16 mouse cellular contexts compared by ENCODE assay signal in the genomic region with DNA sequence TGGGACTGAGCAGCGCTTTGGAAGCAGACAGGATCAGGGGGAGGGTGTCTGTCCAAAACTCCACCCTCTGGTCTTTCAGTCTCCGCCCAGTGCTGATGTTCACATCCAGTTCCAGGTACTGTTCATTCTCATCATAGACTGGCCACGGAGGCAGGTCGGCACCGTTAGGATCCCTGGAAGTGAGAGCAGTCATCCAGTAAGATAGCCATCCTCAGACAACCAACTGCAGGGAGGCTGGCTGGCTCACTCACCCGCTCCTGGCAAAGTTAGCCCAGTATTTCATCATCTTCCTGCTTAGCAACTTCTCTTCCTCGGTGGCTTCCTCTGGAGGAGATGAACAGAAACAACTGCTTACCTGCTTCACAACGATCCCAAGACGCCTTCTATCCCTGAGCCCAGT. TPM values are rescaled to one million over a fixed set of nuclear protein-coding genes. Genes with fewer than 3 reads are reported as not detected.
DNase-seq lines count a peak whose midpoint lies in the region; ATAC-seq and TF ChIP-seq lines count a peak whose summit lies in the region.
"Had no signal": no experiment of that assay in that cellular context is flagged by ENCODE, and none has a peak within 500 bp of the region (broad histone marks: within the 10 kb centered on the region; RNA-seq: fewer than 3 reads in every experiment).

No protein-coding gene starts in this region.

- no peak for ATAC-seq in inflammation-experienced regulatory T-cells, adult 6 months

- H3K4me1 ChIP-seq in heart, adult 2 months (ENCODE audit: control insufficient read depth, insufficient read depth, low read length) = no peaks in the 10 kb centered on the region
- peaks cover 13% of the 10 kb centered on the region for H3K4me1 ChIP-seq in midbrain, embryonic 10.5 days
- H3K4me1 ChIP-seq: embryonic facial prominence, embryonic 12.5 days; hindbrain, embryonic 12.5 days; limb, embryonic 13.5 days; lung, embryonic 15.5 days had no signal

- H3K4me3 ChIP-seq in heart, adult 2 months = no peak overlapping the region
- peak overlapping the region; percentile 14; the same call in 1 of the 2 replicates for H3K4me3 ChIP-seq in midbrain, embryonic 10.5 days
- H3K4me3 ChIP-seq: embryonic facial prominence, embryonic 12.5 days; hindbrain, embryonic 12.5 days; limb, embryonic 13.5 days; lung, embryonic 15.5 days had no signal

- no peaks in the 10 kb centered on the region for H3K27me3 ChIP-seq in heart, adult 2 months (ENCODE audit: control insufficient read depth, insufficient read depth, low read length)
- 0 out of 2 replicates have a peak, but pooled peaks cover 2% of the 10 kb centered on the region for H3K27me3 ChIP-seq in midbrain, embryonic 10.5 days (ENCODE audit: low read depth, poor library complexity, severe bottlenecking)
- H3K27me3 ChIP-seq: embryonic facial prominence, embryonic 12.5 days; hindbrain, embryonic 12.5 days; limb, embryonic 13.5 days; lung, embryonic 15.5 days had no signal

- intact Hi-C loops in heart, adult 2 months (cut with DNase I) = no loop called here

- no peaks in the 10 kb centered on the region for H3K79me2 ChIP-seq in heart, adult 2 months (replicated peaks; ENCODE audit: control insufficient read depth, insufficient read depth, low read length)

- DNase-seq in adrenal gland, adult 2 months = peak; percentile 6
- no peak for DNase-seq in adrenal gland, adult 8-10 months
- peak; percentile 5 to 19 for DNase-seq in heart, adult 2 months
- no peak for DNase-seq in heart, adult 9 months (ENCODE audit: low spot score in 2 of 2)
- peak; percentile 18 for DNase-seq in 3134 (ENCODE audit: extremely low read depth, insufficient read length, low spot score)
- DNase-seq in midbrain, embryonic 10.5 days (ENCODE audit: low spot score) = peak; percentile 16
- DNase-seq in kidney, postnatal 14 days = no peak
- DNase-seq: cerebellum, adult 9-11 months had no signal

- no peak for TF ChIP-seq EP300 in heart, adult 2 months (IDR thresholded peaks at IDR 0.05; ENCODE audit: insufficient read depth, low read depth, low read length)

- no peaks in the 10 kb centered on the region for H3K36me3 ChIP-seq in heart, adult 2 months (ENCODE audit: control insufficient read depth, insufficient read depth, low read length)
- H3K36me3 ChIP-seq in midbrain, embryonic 10.5 days = no peaks in the 10 kb centered on the region
- H3K36me3 ChIP-seq: embryonic facial prominence, embryonic 12.5 days; hindbrain, embryonic 12.5 days; limb, embryonic 13.5 days; lung, embryonic 15.5 days had no signal

- H3K9ac ChIP-seq in heart, adult 2 months (ENCODE audit: low read depth, low read length) = no peak overlapping the region
- H3K9ac ChIP-seq: embryonic facial prominence, embryonic 12.5 days; hindbrain, embryonic 12.5 days; limb, embryonic 13.5 days; lung, embryonic 15.5 days had no signal

- TF ChIP-seq CTCF in heart, adult 2 months (IDR thresholded peaks at IDR 0.05) = no peak

- no peaks in the 10 kb centered on the region for H3K9me3 ChIP-seq in midbrain, embryonic 10.5 days (replicated peaks)
- H3K9me3 ChIP-seq: embryonic facial prominence, embryonic 12.5 days; hindbrain, embryonic 12.5 days; limb, embryonic 13.5 days; lung, embryonic 15.5 days had no signal

- TF ChIP-seq POLR2A in heart, adult 2 months (IDR thresholded peaks at IDR 0.05; ENCODE audit: insufficient read depth, low read depth, low read length) = no peak

- WGBS in heart, adult 2 months = 39% methylated on average over 9 of the region's 9 CpGs
- 27% methylated on average over 9 of the region's 9 CpGs for WGBS in midbrain, embryonic 10.5 days

- no peak overlapping the region for H3K27ac ChIP-seq in heart, adult 2 months
- no peak overlapping the region for H3K27ac ChIP-seq in midbrain, embryonic 10.5 days (replicated peaks)
- H3K27ac ChIP-seq: embryonic facial prominence, embryonic 12.5 days; hindbrain, embryonic 12.5 days; limb, embryonic 13.5 days; lung, embryonic 15.5 days; stomach, postnatal 0 days had no signal

RNA-seq across cellular contexts. Expression of a gene that starts 36.2 kb away (rescaled TPM):
- total RNA-seq in adrenal gland, adult 2 months (2021) = not detected
- polyA plus RNA-seq in adrenal gland, adult 2 months (2012; rRNA removed) = not detected in 2 replicates
- total RNA-seq in adrenal gland, adult 8-10 months (2022) = not detected
- total RNA-seq in heart, adult 2 months (2021) = not detected
- not detected in 2 replicates for polyA plus RNA-seq in heart, adult 2 months (2012; rRNA removed)
- polyA plus RNA-seq in midbrain, embryonic 10.5 days (2016; fragmentation: Nextera tagmentation; extraction: Ambion mirVana) = not detected in 2 replicates
- under 1 TPM in 1 of 3 experiments, not detected in 2; 0.35 TPM for polyA plus RNA-seq in inflammation-experienced regulatory T-cells, adult 6 months (2017; shearing (Covaris generic))
- total RNA-seq: granulocyte monocyte progenitor cell, adult 5-6 weeks had no signal
- polyA plus RNA-seq: limb, embryonic 13.5 days; lung, embryonic 15.5 days; urinary bladder, adult 2 months had no signal

Comparison
In these comparisons a context has a peak if more than half of its experiments do, and no peak if none do; other contexts are left out.
1. DNase-seq: peak in adrenal gland, adult 2 months (single experiment), heart, adult 2 months (2 of 2), 3134 (single experiment) and midbrain, embryonic 10.5 days (single experiment); none in adrenal gland, adult 8-10 months (single experiment), heart, adult 9 months (0 of 2) and kidney, postnatal 14 days (single experiment).